Mouse (Mus musculus): ENCODE measurements around the gene Eif4a3. TPM values are rescaled to one million over a fixed set of nuclear protein-coding genes. Genes with fewer than 3 reads are reported as not detected.

Eif4a3 gene
- polyA plus RNA-seq (2015; fragmentation: Illumina TruSeq; extraction: RNeasy Lipid Tissue Mini Kit (QIAGEN cat#74804); ENCODE audit: low read depth, low replicate concordance), result 86.1 TPM

DNA sequence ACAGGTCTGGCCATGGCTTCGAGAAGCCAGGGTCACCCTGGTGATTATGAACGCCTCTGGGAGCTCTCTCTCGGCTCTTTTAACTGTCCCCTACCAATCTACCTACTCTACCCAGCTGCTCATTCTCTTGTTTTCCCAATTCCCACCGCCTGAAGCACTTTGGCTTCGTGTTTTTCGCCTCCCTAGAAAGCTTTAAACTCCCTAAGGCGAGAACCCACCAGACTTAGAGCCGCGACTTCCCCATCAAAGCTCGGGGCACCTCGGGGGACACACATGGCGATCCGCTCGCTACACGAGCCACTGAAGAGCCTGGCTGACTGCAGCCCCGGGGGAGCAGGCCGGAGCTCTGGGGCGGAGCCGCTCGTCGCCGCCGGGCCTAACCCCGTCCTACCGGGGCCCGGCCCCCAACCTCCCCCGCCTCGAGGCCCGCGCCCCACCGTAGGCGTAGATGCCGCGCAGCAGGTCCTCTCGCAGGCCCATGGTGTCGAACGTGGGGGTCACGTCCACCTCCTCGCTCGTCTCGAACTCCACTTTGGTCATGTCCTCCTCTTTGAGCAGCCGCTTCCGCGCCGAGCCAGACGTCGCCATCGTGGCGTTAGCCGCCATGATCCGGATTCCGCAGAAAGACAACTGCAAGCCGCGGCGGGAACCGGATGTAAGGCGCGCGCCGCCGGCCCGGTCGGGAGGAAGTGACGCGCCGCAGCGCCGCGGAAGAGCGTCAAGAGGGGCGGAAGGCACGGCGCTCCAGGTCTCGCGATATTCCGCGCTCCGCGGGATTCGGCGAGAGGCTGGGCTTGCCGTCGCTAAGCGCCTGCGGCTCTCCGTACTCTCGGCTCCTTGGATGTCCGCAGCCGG lies at the start of gene Eif4a3:
Eif4a3 (minus strand) TSS at position 699 of the 855 bp plus-strand sequence.

GRCm38 (mm10) chr11:119307658-119307867 lies 7.7 kb upstream of the Eif4a3 start, which contains the start of gene Card14:
TSS of gene Card14 (plus strand) at chr11:119307768.

GRCm38 (mm10) chr11:119267768-119268556 lies 31.9 kb downstream of the Eif4a3 start, which contains the start of gene Gaa:
TSS of gene Gaa (plus strand) at chr11:119267887.

Other genes starting within 250 kb of the Eif4a3 start
- gene Cbx4, start 213.9 kb downstream of the Eif4a3 start, polyA plus RNA-seq (2015; fragmentation: Illumina TruSeq; extraction: RNeasy Lipid Tissue Mini Kit (QIAGEN cat#74804); ENCODE audit: low read depth, low replicate concordance), result 28.6 TPM
- 21.5 TPM for gene Tbc1d16, start 71.6 kb downstream of the Eif4a3 start, polyA plus RNA-seq (2015; fragmentation: Illumina TruSeq; extraction: RNeasy Lipid Tissue Mini Kit (QIAGEN cat#74804); ENCODE audit: low read depth, low replicate concordance)
- gene Ccdc40, start 71.5 kb downstream of the Eif4a3 start, polyA plus RNA-seq (2015; fragmentation: Illumina TruSeq; extraction: RNeasy Lipid Tissue Mini Kit (QIAGEN cat#74804); ENCODE audit: low read depth, low replicate concordance), result 1.6 TPM
- 179 TPM for gene Gaa, start 32.2 kb downstream of the Eif4a3 start, polyA plus RNA-seq (2015; fragmentation: Illumina TruSeq; extraction: RNeasy Lipid Tissue Mini Kit (QIAGEN cat#74804); ENCODE audit: low read depth, low replicate concordance)
- 0.13 TPM for gene Card14, start 7.7 kb upstream of the Eif4a3 start, polyA plus RNA-seq (2015; fragmentation: Illumina TruSeq; extraction: RNeasy Lipid Tissue Mini Kit (QIAGEN cat#74804); ENCODE audit: low read depth, low replicate concordance)
- gene Sgsh, start 55.4 kb upstream of the Eif4a3 start, polyA plus RNA-seq (2015; fragmentation: Illumina TruSeq; extraction: RNeasy Lipid Tissue Mini Kit (QIAGEN cat#74804); ENCODE audit: low read depth, low replicate concordance), result 3.9 TPM
- 4.3 TPM for gene Slc26a11, start 55.5 kb upstream of the Eif4a3 start, polyA plus RNA-seq (2015; fragmentation: Illumina TruSeq; extraction: RNeasy Lipid Tissue Mini Kit (QIAGEN cat#74804); ENCODE audit: low read depth, low replicate concordance)
- 5.3 TPM for gene Rnf213, start 93.0 kb upstream of the Eif4a3 start, polyA plus RNA-seq (2015; fragmentation: Illumina TruSeq; extraction: RNeasy Lipid Tissue Mini Kit (QIAGEN cat#74804); ENCODE audit: low read depth, low replicate concordance)
- 18.7 TPM for gene Endov, start 191.3 kb upstream of the Eif4a3 start, polyA plus RNA-seq (2015; fragmentation: Illumina TruSeq; extraction: RNeasy Lipid Tissue Mini Kit (QIAGEN cat#74804); ENCODE audit: low read depth, low replicate concordance)
- gene Nptx1, start 247.7 kb upstream of the Eif4a3 start, polyA plus RNA-seq (2015; fragmentation: Illumina TruSeq; extraction: RNeasy Lipid Tissue Mini Kit (QIAGEN cat#74804); ENCODE audit: low read depth, low replicate concordance), result 156 TPM